Mouse (Mus musculus) embryonic stem cell, embryonic (primary cell): Measurements from ENCODE around the gene Atp7a.

Source experiments
- CTCF ChIA-PET, 4 experiments: fragments of 300-600 bp in 2 of 4; fragments of 350-600 bp in 2 of 4; sonication (Branson Sonifier 250); formaldehyde crosslinking; loops; one replicate each; lab custom pipeline; 2022; ENCODE audit warnings: inconsistent platforms in 2 of 4; lab: Charles Lee
- POLR2A ChIA-PET, 4 experiments: fragments of 300-600 bp in 2 of 4; fragments of 350-600 bp in 2 of 4; sonication (Branson Sonifier 250); formaldehyde crosslinking; loops; one replicate each; lab custom pipeline; 2022; ENCODE audit warnings: antibody characterized with exemption in 4 of 4, inconsistent platforms in 1 of 4; lab: Charles Lee

Atp7a gene

GRCm38 (mm10) chrX:106043863-106044617 lies 17.0 kb downstream of the Atp7a start:
- ChIA-PET CTCF (interaction anchor here in 1 of 4 experiments (0.6 kb wide), 1 partner anchor 14 kb away, joined by 3 read pairs; no protein-coding TSS in a partner anchor), POLR2A (interaction anchor here in 1 of 4 experiments (2.1 kb wide), 1 partner anchor 15 kb away, joined by 5 read pairs; no protein-coding TSS in a partner anchor)

DNA sequence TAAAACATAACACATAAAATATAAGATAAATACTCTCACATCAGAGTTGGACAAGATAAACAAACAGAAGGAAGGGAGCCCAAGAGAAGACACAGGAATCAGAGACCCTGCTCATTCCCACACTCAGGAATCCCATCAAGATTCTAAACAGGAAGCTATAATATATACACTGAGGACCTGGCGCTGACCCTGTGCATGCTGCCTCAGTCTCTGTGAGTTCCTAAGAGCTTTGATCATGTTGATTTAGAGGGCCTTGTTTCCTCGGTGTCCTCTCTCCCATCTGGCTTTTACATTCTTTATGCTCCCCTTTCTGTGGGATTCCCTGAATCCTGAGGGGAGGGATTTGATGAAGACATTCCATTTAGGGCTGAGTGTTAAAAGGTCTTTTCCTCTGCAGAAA lies 18.4 kb downstream of the Atp7a start:
- POLR2A ChIA-PET, result interaction anchor here in 2 of 4 experiments (0.6 to 2.1 kb wide), 4 partner anchors 13 to 89 kb away, joined by 3 to 7 read pairs (median 6); partner anchors contain the start of gene Atp7a (in 1 of the 2)
- CTCF ChIA-PET, result interaction anchor here in 1 of 4 experiments (0.6 kb wide), 1 partner anchor 1190 kb away, joined by 3 read pairs; no protein-coding TSS in a partner anchor

DNA sequence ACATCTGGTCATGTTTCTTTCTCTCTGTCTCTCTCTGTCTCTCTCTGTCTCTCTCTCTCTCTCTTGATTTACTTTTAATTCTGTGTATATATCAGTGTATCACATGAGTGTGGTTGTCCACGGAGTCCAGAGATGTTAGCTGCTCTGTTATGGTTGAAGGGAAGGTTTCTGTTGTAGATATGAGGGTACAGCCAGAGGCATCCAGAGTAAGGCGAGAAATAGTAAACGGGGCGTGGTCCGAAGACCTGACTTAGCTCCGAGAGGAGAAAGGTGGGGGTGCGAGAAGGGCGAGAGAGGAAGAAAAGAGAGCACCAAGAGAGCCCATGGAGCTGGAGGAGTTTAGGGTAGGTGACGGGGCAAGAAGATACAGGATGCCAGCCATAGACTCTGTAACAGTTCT lies 18.9 kb downstream of the Atp7a start:
- ChIA-PET POLR2A (interaction anchor here in 2 of 4 experiments (0.6 to 2.1 kb wide), 5 partner anchors 13 to 89 kb away, joined by 3 to 7 read pairs (median 5); partner anchors contain the start of gene Atp7a (in 1 of the 2)), CTCF (interaction anchor here in 3 of 4 experiments (0.6 to 0.7 kb wide), 3 partner anchors 54 to 1191 kb away, joined by 3 to 4 read pairs (median 3); no protein-coding TSS in a partner anchor)

DNA sequence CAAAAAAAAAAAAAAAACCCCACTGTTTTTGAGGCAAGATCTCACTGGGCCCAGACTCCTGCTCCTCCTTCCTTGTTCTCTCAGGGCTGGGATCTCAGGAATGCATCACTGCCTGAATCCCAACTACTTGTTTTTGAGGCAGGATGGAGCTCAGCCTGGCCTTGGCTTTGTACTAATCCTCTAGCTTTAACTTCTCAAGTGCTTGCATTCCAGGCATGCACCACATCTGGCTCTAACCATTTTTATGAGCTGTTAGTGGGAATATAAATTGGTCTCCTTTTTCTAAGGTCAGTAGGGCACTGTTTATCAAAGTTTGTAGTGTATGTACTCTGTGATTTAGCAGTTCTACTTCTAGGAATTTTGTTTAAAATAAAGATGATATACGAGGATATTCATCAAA lies 21.1 kb downstream of the Atp7a start:
- ChIA-PET CTCF (no interaction called here), POLR2A (interaction anchor here in 3 of 4 experiments (0.6 to 1.0 kb wide), 6 partner anchors 12 to 121 kb away, joined by 3 to 12 read pairs (median 4); partner anchors contain the start of gene Atp7a (in 1 of the 3))

- ChIA-PET CTCF (interaction anchor here in 1 of 4 experiments (1.1 kb wide), 1 partner anchor 51 kb away, joined by 4 read pairs; the partner anchor contains the start of gene Atp7a), POLR2A (interaction anchor here in 1 of 4 experiments (1.4 kb wide), 1 partner anchor 51 kb away, joined by 3 read pairs; the partner anchor contains the start of gene Atp7a)
Observed at GRCm38 (mm10) chrX:106077858-106078257, 50.8 kb downstream of the Atp7a start.

- CTCF ChIA-PET, result interaction anchor here in 1 of 4 experiments (1.3 kb wide), 1 partner anchor 55 kb away, joined by 3 read pairs; no protein-coding TSS in a partner anchor
Observed at GRCm38 (mm10) chrX:106080811-106081443, 53.9 kb downstream of the Atp7a start.

GRCm38 (mm10) chrX:106082518-106082917 lies 55.4 kb downstream of the Atp7a start:
- POLR2A ChIA-PET, result no interaction called here
- CTCF ChIA-PET, result no interaction called here

More at GRCm38 (mm10) chrX:106080811-106081443, 53.9 kb downstream of the Atp7a start:
- POLR2A ChIA-PET, result interaction anchor here in 3 of 4 experiments (0.7 to 1.2 kb wide), 4 partner anchors 10 to 54 kb away, joined by 3 read pairs; partner anchors contain the start of gene Atp7a (in 2 of the 3)

GRCm38 (mm10) chrX:106085132-106085531 lies 58.1 kb downstream of the Atp7a start:
- ChIA-PET POLR2A (interaction anchor here in 2 of 4 experiments (0.7 to 1.2 kb wide), 4 partner anchors 8 to 58 kb away, joined by 3 to 4 read pairs (median 3); partner anchors contain the start of gene Atp7a (in 1 of the 2)), CTCF (no interaction called here)

GRCm38 (mm10) chrX:106085564-106085963 lies 58.5 kb downstream of the Atp7a start:
- ChIA-PET CTCF (no interaction called here), POLR2A (interaction anchor here in 1 of 4 experiments (0.7 to 1.2 kb wide), 3 partner anchors 8 to 59 kb away, joined by 3 to 4 read pairs (median 3); partner anchors contain the start of gene Atp7a)

DNA sequence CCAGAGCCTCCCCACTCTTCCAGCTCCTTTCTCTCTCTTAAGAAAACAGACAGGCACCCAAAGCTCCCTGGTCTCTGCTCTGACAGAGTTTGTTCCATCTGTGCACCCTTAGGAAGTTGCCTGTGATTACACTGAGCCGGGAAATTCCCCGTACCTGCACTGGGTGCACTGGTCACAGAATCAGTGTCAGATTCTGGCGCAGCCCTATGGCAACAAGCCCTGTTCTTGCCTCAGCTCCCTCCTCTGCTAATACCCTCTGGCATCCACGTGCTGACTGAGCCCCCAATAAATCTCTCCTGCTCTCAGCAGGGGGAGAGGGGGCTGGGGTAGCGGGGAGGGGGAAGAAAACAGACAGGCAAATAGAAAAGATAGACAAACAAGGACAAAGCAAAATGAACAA lies 65.9 kb downstream of the Atp7a start:
- ChIA-PET POLR2A (interaction anchor here in 2 of 4 experiments (0.6 to 1.1 kb wide), 3 partner anchors 7 to 66 kb away, joined by 3 read pairs; partner anchors contain the start of gene Atp7a (in 1 of the 2)), CTCF (no interaction called here)

GRCm38 (mm10) chrX:106105464-106105863 lies 78.4 kb downstream of the Atp7a start:
- POLR2A ChIA-PET, result interaction anchor here in 2 of 4 experiments (0.9 to 1.3 kb wide), 3 partner anchors 10 to 90 kb away, joined by 3 to 4 read pairs (median 3); partner anchors contain the start of genes Atp7a (in 1 of the 2) and Cox7b (in 1 of the 2)
- CTCF ChIA-PET, result interaction anchor here in 1 of 4 experiments (1.1 kb wide), 1 partner anchor 78 kb away, joined by 3 read pairs; the partner anchor contains the start of gene Atp7a

DNA sequence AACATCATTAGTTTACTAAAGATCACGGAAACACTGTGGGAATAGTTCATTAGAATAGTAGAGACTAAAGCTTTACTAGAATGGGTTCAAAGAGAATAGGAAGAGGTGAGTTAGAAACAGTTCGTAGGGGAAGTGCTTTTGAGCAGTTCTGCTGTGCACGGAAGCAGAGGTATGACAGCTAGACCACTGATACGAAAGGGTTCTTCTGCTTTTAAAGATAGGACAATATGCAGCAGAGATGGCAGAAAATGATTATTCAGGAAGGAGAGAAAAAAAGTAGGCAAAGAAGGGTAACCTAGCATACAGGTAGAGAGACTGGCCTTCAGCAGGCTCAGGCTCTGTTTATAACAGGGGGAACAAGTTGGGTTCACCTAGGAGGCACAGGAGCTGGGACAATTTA lies 86.8 kb downstream of the Atp7a start:
- ChIA-PET POLR2A (no interaction called here), CTCF (no interaction called here)

GRCm38 (mm10) chrX:106114674-106115073 lies 87.6 kb downstream of the Atp7a start:
- ChIA-PET POLR2A (no interaction called here), CTCF (no interaction called here)

GRCm38 (mm10) chrX:106122823-106123222 lies 95.7 kb downstream of the Atp7a start:
- CTCF ChIA-PET, result no interaction called here
- POLR2A ChIA-PET, result no interaction called here

- ChIA-PET CTCF (no interaction called here), POLR2A (no interaction called here)
Observed at GRCm38 (mm10) chrX:106128283-106128682, 101.2 kb downstream of the Atp7a start.

- ChIA-PET CTCF (no interaction called here), POLR2A (interaction anchor here in 1 of 4 experiments (0.6 kb wide), 1 partner anchor 13 kb away, joined by 3 read pairs; no protein-coding TSS in a partner anchor)
Observed at GRCm38 (mm10) chrX:106129877-106130276, 102.8 kb downstream of the Atp7a start.

- POLR2A ChIA-PET, result interaction anchor here in 2 of 4 experiments (0.7 to 1.1 kb wide), 2 partner anchors 89 to 124 kb away, joined by 3 read pairs; no protein-coding TSS in a partner anchor
- CTCF ChIA-PET, result interaction anchor here in 1 of 4 experiments (0.6 kb wide), 1 partner anchor 79 kb away, joined by 3 read pairs; no protein-coding TSS in a partner anchor
Observed at GRCm38 (mm10) chrX:106134916-106135315, 107.8 kb downstream of the Atp7a start.

DNA sequence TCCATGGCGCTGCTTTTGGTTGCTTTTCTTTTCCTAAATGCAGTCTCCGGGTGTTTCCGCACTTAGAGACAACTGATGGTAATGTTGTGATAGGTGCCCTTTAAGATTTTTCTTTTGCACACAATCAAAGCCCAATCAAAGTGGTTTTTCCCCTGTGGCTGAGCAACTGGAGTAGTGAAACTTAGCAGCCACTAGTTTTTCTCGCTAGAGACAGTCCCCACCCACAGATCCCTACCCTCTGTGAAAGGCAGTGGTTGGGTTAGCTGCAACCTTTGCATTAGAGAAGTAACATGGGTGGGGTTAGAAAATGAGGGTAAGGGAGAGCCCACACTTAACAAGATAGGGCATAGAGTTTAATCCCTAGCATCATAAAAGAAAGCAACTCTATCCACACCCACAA lies 108.4 kb downstream of the Atp7a start:
- POLR2A ChIA-PET, result interaction anchor here in 1 of 4 experiments (1.1 kb wide), 1 partner anchor 124 kb away, joined by 3 read pairs; no protein-coding TSS in a partner anchor
- CTCF ChIA-PET, result interaction anchor here in 1 of 4 experiments (0.6 kb wide), 1 partner anchor 80 kb away, joined by 3 read pairs; no protein-coding TSS in a partner anchor
